Mouse (Mus musculus): Measurements from ENCODE around the gene Tmem132d. TPM values are rescaled to one million over a fixed set of nuclear protein-coding genes. Genes with fewer than 3 reads are reported as not detected.

The Tmem132d gene
- polyA plus RNA-seq, 1 experiment from 2014 or later: 0.20 TPM

DNA sequence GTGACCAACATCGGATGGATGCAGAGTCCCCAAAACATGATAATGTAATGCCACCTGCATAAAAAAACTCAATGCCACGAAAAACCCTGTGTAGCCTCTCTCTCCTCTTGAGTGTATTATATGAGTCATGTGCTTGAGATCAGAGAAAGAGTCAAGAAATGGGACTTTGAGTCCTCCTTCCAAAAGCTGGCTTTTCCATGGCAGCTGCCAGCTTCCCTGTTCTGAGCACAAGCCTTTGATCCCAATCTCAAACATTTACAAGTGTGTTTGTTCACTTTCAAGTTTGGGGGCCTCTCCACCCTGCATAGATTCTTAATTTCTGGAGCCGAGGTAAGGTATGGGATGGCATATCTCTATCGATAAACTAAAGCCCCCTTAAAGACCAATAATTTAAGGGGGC, 8.2 kb downstream of the Tmem132d start:
- ATAC-seq (replicated peaks; ENCODE audit: low FRiP score, low TSS enrichment, low read depth) (no peak), DNase-seq (ENCODE audit: low spot score) (no peak)
- Histone ChIP-seq H3K9me3 (ENCODE audit: control insufficient read depth, low read length) (0 out of 2 replicates have a peak, but pooled peaks cover 3% of the 10 kb centered on the region), H3K4me2 (ENCODE audit: low read length) (no peak overlapping the region), H3K27ac (ENCODE audit: low read depth) (no peak overlapping the region), H3K27me3 (replicated peaks; ENCODE audit: control insufficient read depth, insufficient read depth, low read length) (no peaks in the 10 kb centered on the region), H3K36me3 (ENCODE audit: control insufficient read depth, insufficient read depth, low read length) (no peaks in the 10 kb centered on the region), H3K4me1 (replicated peaks; ENCODE audit: control insufficient read depth, insufficient read depth, low read length) (no peaks in the 10 kb centered on the region), H3K9ac (ENCODE audit: low read length) (no peak overlapping the region), H3K4me3 (ENCODE audit: low read depth, low read length) (no peak overlapping the region)
- WGBS: 83% methylated on average over 4 of the region's 4 CpGs

DNA sequence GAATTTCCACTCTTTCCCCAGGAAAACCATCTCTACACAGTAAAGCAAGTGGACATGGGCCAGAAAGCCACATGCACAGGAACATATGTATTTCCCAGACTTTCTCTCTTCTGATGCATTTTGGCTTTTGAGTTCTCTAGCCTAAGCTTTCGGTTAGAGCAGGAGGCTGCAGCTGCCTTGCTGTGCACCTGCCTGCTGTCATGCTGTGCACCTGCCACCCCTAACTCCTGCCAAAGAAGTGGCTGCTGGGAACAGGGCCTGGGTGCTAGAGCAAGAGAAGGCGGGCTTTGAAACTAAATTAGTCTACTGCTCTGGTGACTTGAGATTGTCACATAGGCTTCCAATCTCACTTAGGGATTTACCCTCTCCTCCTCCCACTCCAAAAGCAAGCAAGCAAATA, 8.7 kb downstream of the Tmem132d start:
- Histone ChIP-seq H3K36me3 (ENCODE audit: control insufficient read depth, insufficient read depth, low read length) (no peaks in the 10 kb centered on the region), H3K4me1 (replicated peaks; ENCODE audit: control insufficient read depth, insufficient read depth, low read length) (no peaks in the 10 kb centered on the region), H3K9ac (ENCODE audit: low read length) (no peak overlapping the region), H3K4me2 (ENCODE audit: low read length) (no peak overlapping the region), H3K27me3 (replicated peaks; ENCODE audit: control insufficient read depth, insufficient read depth, low read length) (no peaks in the 10 kb centered on the region), H3K4me3 (ENCODE audit: low read depth, low read length) (no peak overlapping the region), H3K9me3 (ENCODE audit: control insufficient read depth, low read length) (0 out of 2 replicates have a peak, but pooled peaks cover 3% of the 10 kb centered on the region), H3K27ac (ENCODE audit: low read depth) (no peak overlapping the region)
- no peak for ATAC-seq (replicated peaks; ENCODE audit: low FRiP score, low TSS enrichment, low read depth)
- DNase-seq (ENCODE audit: low spot score): no peak
- WGBS: 71% methylated on average over 2 of the region's 2 CpGs

DNA sequence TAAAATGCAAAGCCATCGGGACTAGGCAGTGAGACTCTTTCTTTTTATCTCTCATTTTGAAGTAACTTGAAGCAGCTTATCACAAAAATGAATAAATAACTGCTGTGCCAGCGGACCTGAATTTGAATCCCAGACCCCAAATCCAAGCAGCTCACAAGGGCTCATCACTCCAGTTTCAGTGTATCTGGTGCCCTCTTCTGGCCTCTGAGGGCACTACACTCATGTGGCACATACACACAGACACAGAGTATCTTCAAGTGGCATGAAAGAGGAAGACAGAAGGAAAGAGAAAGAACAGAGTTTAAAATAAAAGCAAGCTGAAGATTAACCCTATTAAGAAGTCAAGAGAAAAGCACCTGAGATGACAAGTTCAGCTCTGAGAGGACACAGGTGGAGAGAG, 10.8 kb downstream of the Tmem132d start:
- no peak for DNase-seq (ENCODE audit: low spot score)
- ATAC-seq (replicated peaks; ENCODE audit: low FRiP score, low TSS enrichment, low read depth): no peak
- Histone ChIP-seq H3K4me3 (ENCODE audit: low read depth, low read length) (no peak overlapping the region), H3K27ac (ENCODE audit: low read depth) (no peak overlapping the region), H3K36me3 (ENCODE audit: control insufficient read depth, insufficient read depth, low read length) (no peaks in the 10 kb centered on the region), H3K9me3 (ENCODE audit: control insufficient read depth, low read length) (0 out of 2 replicates have a peak, but pooled peaks cover 3% of the 10 kb centered on the region), H3K27me3 (replicated peaks; ENCODE audit: control insufficient read depth, insufficient read depth, low read length) (no peaks in the 10 kb centered on the region), H3K4me1 (replicated peaks; ENCODE audit: control insufficient read depth, insufficient read depth, low read length) (no peaks in the 10 kb centered on the region), H3K4me2 (ENCODE audit: low read length) (no peak overlapping the region), H3K9ac (ENCODE audit: low read length) (no peak overlapping the region)
- 97% methylated on average over 2 of the region's 2 CpGs for WGBS

DNA sequence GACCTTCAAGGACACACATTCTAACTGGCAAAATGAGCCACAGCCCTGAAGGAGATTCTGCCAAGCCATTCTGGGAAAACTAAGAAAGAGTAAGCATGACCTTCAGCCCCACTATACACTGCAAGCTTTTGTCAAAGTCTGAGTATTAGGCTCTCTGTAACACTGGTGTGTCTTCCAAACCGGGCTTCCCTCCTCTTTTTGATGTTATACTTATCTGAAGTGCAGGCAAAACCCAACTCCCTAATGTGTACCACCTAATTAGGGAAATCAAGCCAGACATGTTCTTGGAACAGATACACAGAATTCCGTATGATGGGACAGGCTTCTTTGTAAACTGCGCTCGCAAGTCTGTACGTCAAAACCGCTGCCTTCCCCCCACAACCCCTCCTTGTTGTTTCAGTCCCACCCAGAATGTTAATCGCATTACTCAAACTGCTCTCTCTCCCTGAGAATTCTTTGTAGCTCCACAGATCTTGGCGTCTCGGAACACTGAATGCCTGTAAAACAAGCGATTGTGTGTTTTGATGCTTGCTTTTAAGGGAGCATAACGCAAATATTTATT, 14.6 kb downstream of the Tmem132d start:
- no peaks in the 10 kb centered on the region for H3K4me1 ChIP-seq (replicated peaks; ENCODE audit: control insufficient read depth, insufficient read depth, low read length)
- 0 out of 2 replicates have a peak, but pooled peaks cover 3% of the 10 kb centered on the region for H3K9me3 ChIP-seq (ENCODE audit: control insufficient read depth, low read length)
- no peak overlapping the region for H3K4me2 ChIP-seq (ENCODE audit: low read length)
- H3K27me3 ChIP-seq (replicated peaks; ENCODE audit: control insufficient read depth, insufficient read depth, low read length): no peaks in the 10 kb centered on the region
- H3K36me3 ChIP-seq (ENCODE audit: control insufficient read depth, insufficient read depth, low read length): no peaks in the 10 kb centered on the region
- DNase-seq (ENCODE audit: low spot score) (no peak), ATAC-seq (replicated peaks; ENCODE audit: low FRiP score, low TSS enrichment, low read depth) (no peak)
- H3K4me3 ChIP-seq (ENCODE audit: low read depth, low read length): no peak overlapping the region
- H3K27ac ChIP-seq (ENCODE audit: low read depth): no peak overlapping the region
- 62% methylated on average over 11 of the region's 11 CpGs for WGBS
- no peak overlapping the region for H3K9ac ChIP-seq (ENCODE audit: low read length)

DNA sequence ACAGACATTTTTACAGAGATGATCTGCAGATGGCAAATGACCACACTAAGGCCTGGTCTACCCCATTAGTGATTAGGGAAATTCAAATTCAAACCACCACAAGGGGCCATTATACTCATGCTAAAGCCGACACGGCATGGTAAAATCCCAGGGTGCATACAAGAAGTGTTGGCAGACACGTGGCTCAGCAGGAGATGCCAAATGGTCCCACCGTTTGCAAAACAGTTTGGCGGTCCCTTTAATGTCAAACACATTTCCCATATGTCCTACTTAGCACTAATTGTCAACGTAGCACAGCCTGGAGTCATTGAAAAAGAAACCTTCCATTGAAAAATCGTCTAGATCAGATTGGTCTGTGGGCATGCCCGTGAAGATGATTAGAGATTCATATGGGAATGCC, 18.8 kb downstream of the Tmem132d start:
- ATAC-seq (replicated peaks; ENCODE audit: low FRiP score, low TSS enrichment, low read depth): no peak
- no peak for DNase-seq (ENCODE audit: low spot score)
- Histone ChIP-seq H3K27ac (ENCODE audit: low read depth) (no peak overlapping the region), H3K9ac (ENCODE audit: low read length) (no peak overlapping the region), H3K4me1 (replicated peaks; ENCODE audit: control insufficient read depth, insufficient read depth, low read length) (0 out of 2 replicates have a peak, but pooled peaks cover 3% of the 10 kb centered on the region), H3K36me3 (ENCODE audit: control insufficient read depth, insufficient read depth, low read length) (no peaks in the 10 kb centered on the region), H3K9me3 (ENCODE audit: control insufficient read depth, low read length) (no peaks in the 10 kb centered on the region), H3K4me2 (ENCODE audit: low read length) (no peak overlapping the region), H3K4me3 (ENCODE audit: low read depth, low read length) (no peak overlapping the region), H3K27me3 (replicated peaks; ENCODE audit: control insufficient read depth, insufficient read depth, low read length) (no peaks in the 10 kb centered on the region)
- WGBS: 66% methylated on average over 8 of the region's 8 CpGs

DNA sequence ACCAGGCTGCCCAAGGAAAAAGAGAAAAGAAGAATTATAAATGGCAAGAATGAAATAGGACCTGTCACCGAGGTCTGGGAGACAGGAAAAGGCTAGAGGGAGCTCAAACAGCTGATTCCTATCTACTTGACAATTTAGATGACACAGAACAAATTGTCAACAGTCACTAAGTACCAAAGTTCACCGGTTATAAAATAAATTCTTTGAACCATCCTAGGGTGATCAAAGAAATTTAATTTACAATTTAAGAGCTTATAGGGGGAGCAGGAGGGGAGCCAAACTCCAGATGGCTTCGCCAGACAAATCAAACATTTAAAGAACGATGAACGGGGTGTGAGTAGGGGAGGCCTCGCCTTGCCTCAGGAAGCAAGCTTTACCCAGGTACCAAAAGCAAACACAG, 20.6 kb downstream of the Tmem132d start:
- Histone ChIP-seq H3K4me1 (replicated peaks; ENCODE audit: control insufficient read depth, insufficient read depth, low read length) (0 out of 2 replicates have a peak, but pooled peaks cover 3% of the 10 kb centered on the region), H3K27ac (ENCODE audit: low read depth) (no peak overlapping the region), H3K27me3 (replicated peaks; ENCODE audit: control insufficient read depth, insufficient read depth, low read length) (no peaks in the 10 kb centered on the region), H3K9me3 (ENCODE audit: control insufficient read depth, low read length) (no peaks in the 10 kb centered on the region), H3K4me2 (ENCODE audit: low read length) (no peak overlapping the region), H3K36me3 (ENCODE audit: control insufficient read depth, insufficient read depth, low read length) (no peaks in the 10 kb centered on the region), H3K4me3 (ENCODE audit: low read depth, low read length) (no peak overlapping the region), H3K9ac (ENCODE audit: low read length) (no peak overlapping the region)
- ATAC-seq (replicated peaks; ENCODE audit: low FRiP score, low TSS enrichment, low read depth): no peak
- no peak for DNase-seq (ENCODE audit: low spot score)
- 15% methylated on average over 6 of the region's 6 CpGs for WGBS

DNA sequence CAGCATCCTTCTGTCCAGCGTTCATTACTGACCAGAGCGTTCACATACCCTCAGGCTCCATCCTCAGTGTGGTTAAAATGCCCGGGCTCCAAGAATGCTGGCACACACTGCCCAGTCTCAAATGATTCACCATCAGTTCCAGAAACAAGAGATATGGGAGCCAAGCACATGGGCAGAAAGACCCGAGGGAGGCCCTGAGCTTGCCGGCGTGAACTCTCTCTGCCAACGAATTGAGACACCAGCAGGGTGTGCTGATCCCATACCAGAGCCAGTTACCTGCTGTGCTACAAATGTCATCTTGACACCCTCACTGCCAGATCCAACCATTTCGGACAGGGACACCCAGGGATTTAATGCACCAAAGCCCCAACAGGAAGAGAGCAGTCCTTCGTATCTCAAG, 25.3 kb downstream of the Tmem132d start:
- Histone ChIP-seq H3K27ac (ENCODE audit: low read depth) (no peak overlapping the region), H3K4me2 (ENCODE audit: low read length) (no peak overlapping the region), H3K36me3 (ENCODE audit: control insufficient read depth, insufficient read depth, low read length) (no peaks in the 10 kb centered on the region), H3K4me3 (ENCODE audit: low read depth, low read length) (no peak overlapping the region), H3K9ac (ENCODE audit: low read length) (no peak overlapping the region), H3K27me3 (replicated peaks; ENCODE audit: control insufficient read depth, insufficient read depth, low read length) (no peaks in the 10 kb centered on the region), H3K9me3 (ENCODE audit: control insufficient read depth, low read length) (0 out of 2 replicates have a peak, but pooled peaks cover 3% of the 10 kb centered on the region), H3K4me1 (replicated peaks; ENCODE audit: control insufficient read depth, insufficient read depth, low read length) (0 out of 2 replicates have a peak, but pooled peaks cover 3% of the 10 kb centered on the region)
- ATAC-seq (replicated peaks; ENCODE audit: low FRiP score, low TSS enrichment, low read depth) (no peak), DNase-seq (ENCODE audit: low spot score) (no peak)
- WGBS: 91% methylated on average over 9 of the region's 9 CpGs

DNA sequence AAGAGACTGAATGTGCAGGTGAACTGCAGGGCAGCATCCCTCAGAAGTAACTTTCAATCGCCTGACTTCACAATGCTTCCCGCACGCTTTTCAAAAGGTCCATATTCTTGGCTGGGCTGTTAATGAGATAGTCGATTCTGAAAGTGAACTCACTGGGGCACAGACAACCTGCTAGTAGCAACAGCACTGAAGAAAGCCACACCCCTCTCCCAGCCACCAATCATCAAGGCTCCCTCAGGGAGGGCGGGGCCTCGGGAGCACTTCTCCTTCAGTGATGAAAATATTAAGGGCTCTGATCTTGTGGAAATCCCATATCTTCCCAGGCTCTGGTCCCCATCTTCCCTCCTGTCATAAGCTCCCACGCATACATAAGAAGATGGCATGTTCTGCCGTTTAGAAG, 27.8 kb downstream of the Tmem132d start:
- 84% methylated on average over 8 of the region's 8 CpGs for WGBS
- Histone ChIP-seq H3K27me3 (replicated peaks; ENCODE audit: control insufficient read depth, insufficient read depth, low read length) (no peaks in the 10 kb centered on the region), H3K36me3 (ENCODE audit: control insufficient read depth, insufficient read depth, low read length) (no peaks in the 10 kb centered on the region), H3K9ac (ENCODE audit: low read length) (no peak overlapping the region), H3K4me1 (replicated peaks; ENCODE audit: control insufficient read depth, insufficient read depth, low read length) (no peaks in the 10 kb centered on the region), H3K27ac (ENCODE audit: low read depth) (no peak overlapping the region), H3K4me2 (ENCODE audit: low read length) (no peak overlapping the region), H3K4me3 (ENCODE audit: low read depth, low read length) (no peak overlapping the region), H3K9me3 (ENCODE audit: control insufficient read depth, low read length) (0 out of 2 replicates have a peak, but pooled peaks cover 3% of the 10 kb centered on the region)
- ATAC-seq (replicated peaks; ENCODE audit: low FRiP score, low TSS enrichment, low read depth) (no peak), DNase-seq (ENCODE audit: low spot score) (no peak)

DNA sequence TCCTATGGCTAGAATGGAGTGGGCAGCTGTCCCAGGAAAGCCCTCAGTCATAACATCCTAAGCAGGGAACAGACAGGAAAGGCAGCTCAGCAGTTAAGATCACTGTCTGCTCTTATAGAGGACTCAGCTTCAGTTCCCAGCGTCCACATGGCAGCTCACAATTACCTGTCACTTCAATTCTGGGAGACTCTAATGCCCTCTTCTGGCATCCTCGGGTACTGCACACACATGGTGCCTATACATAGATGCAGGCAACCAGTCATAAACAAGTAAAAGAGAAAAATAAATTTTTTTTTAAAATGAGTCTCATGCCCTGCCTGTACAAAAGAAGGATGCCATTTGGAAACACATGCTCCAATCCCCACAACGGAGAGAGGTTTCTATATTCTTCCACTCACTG, 28.7 kb downstream of the Tmem132d start:
- H3K36me3 ChIP-seq (ENCODE audit: control insufficient read depth, insufficient read depth, low read length): no peaks in the 10 kb centered on the region
- H3K4me1 ChIP-seq (replicated peaks; ENCODE audit: control insufficient read depth, insufficient read depth, low read length): no peaks in the 10 kb centered on the region
- DNase-seq (ENCODE audit: low spot score) (no peak), ATAC-seq (replicated peaks; ENCODE audit: low FRiP score, low TSS enrichment, low read depth) (no peak)
- H3K4me2 ChIP-seq (ENCODE audit: low read length): no peak overlapping the region
- no peak overlapping the region for H3K27ac ChIP-seq (ENCODE audit: low read depth)
- no peak overlapping the region for H3K9ac ChIP-seq (ENCODE audit: low read length)
- H3K9me3 ChIP-seq (ENCODE audit: control insufficient read depth, low read length): 0 out of 2 replicates have a peak, but pooled peaks cover 3% of the 10 kb centered on the region
- H3K4me3 ChIP-seq (ENCODE audit: low read depth, low read length): no peak overlapping the region
- WGBS: 94% methylated on average over 3 of the region's 3 CpGs
- no peaks in the 10 kb centered on the region for H3K27me3 ChIP-seq (replicated peaks; ENCODE audit: control insufficient read depth, insufficient read depth, low read length)
